Mouse (Mus musculus) heart, postnatal 36 days (tissue): ENCODE results near the gene Aldh3b2. TPM values are rescaled to one million over a fixed set of nuclear protein-coding genes. Genes with fewer than 3 reads are reported as not detected.

ENCODE experiments used
- DNase-seq, 2 experiments: peaks; one replicate each; pipeline ENCODE4 v3.0.0; 2021 to 2022
- intact Hi-C: fragments of 180-260 bp; cut with DNase I; formaldehyde crosslinking; loops from one replicate; pipeline ENCODE4 v1.15.1; 2025
- total RNA-seq, 2 experiments: library from RNA; stranded (reverse); gene quantifications; 2 replicates each; pipeline ENCODE4 v1.2.3; 2021

Gene Aldh3b2
- total RNA-seq, 2 experiments from 2014 or later, result 0.39 TPM; not detected in 1

DNA sequence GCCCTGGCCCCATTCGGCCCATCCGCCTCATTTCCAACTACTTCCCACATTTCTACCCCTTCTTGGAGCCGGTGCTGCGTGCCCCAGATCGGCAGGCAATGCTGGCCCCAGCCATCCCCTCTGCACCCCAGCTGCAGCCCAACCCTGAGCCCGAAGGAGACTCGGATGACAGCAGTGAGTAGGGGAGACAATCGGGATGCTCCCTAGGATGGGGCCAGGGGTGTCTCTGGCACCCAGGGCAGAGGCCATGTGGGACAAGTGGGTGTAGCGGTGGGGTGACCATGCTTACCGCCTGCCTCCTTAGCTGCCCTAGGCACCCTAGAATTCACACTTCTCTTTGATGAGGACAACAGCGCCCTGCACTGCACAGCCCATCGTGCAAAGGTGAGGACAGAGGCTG lies 31.5 kb downstream of the Aldh3b2 start:
- intact Hi-C loops, result no loop called here
- DNase-seq, result no peak

- intact Hi-C loops, result no loop called here
- no peak for DNase-seq
Observed at GRCm38 (mm10) chr19:4004331-4004730, 32.2 kb downstream of the Aldh3b2 start.

- intact Hi-C loops, result no loop called here
- DNase-seq, result no peak
Observed at GRCm38 (mm10) chr19:4005091-4005490, 33.0 kb downstream of the Aldh3b2 start.

DNA sequence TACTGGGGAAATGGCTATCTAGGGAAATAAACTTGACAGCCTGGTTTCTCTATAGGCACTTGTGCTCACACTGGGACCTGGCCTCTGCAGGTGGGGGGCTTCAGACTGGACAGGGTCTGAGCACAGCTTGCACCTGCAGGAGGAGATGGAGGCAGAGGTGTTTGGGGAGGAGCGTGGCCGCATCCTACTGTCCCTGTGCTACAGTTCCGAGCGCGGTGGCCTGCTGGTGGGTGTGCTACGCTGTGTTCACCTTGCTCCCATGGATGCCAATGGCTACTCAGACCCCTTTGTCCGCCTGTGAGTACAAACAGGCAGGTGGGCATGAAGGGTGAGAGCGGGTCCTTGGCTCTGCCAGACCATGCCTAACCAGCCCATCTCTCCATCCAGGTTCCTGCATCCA lies 33.8 kb downstream of the Aldh3b2 start:
- DNase-seq, result no peak
- intact Hi-C loops, result no loop called here

- no peak for DNase-seq
- intact Hi-C loops, result loop anchor here (1.0 kb wide), 1 partner anchor 10 kb away; no protein-coding TSS in a partner anchor
Observed at GRCm38 (mm10) chr19:4011086-4011485, 39.0 kb downstream of the Aldh3b2 start.

- peak; percentile 93 for DNase-seq
- intact Hi-C loops, result no loop called here
Observed at GRCm38 (mm10) chr19:4012432-4013022, 40.4 kb downstream of the Aldh3b2 start, which contains the start of gene Ndufv1. Gene Ndufv1 (minus strand): TSS chr19:4012806.

DNA sequence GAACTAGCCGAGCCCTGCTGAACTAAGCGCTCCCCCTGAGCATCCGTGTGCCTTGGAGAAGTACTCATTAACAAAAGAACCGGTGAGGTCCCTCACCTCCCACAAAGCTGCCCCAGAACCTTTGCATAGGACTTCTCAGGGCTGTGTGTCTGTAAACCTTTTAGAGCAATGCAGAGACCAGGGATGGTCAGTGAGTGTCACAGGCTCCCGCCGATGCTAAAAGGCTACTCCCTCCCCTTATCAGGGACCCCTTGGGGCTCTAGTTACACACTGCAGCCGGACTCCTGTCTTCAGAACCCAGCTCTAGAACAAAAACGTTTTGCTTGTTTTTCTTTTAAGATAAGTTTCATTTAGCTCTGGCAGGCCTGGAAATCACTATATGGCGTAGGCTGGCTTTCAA lies 40.9 kb downstream of the Aldh3b2 start:
- no peak for DNase-seq

GRCm38 (mm10) chr19:4014802-4015201 lies 42.7 kb downstream of the Aldh3b2 start:
- intact Hi-C loops, result loop anchor here (1.0 kb wide), 1 partner anchor 69 kb away; no protein-coding TSS in a partner anchor
- no peak for DNase-seq

More for the DNA sequence above, 40.9 kb downstream of the Aldh3b2 start:
- intact Hi-C loops, result no loop called here

GRCm38 (mm10) chr19:4015635-4016034 lies 43.5 kb downstream of the Aldh3b2 start:
- DNase-seq, result no peak
- intact Hi-C loops, result loop anchor here (1.0 kb wide), 1 partner anchor 69 kb away; no protein-coding TSS in a partner anchor

- intact Hi-C loops, result loop anchor here (2.0 kb wide), 1 partner anchor 211 kb away; no protein-coding TSS in a partner anchor
- DNase-seq, result no peak
Observed at GRCm38 (mm10) chr19:4017921-4018587, 45.9 kb downstream of the Aldh3b2 start.

GRCm38 (mm10) chr19:4018743-4019583 lies 46.8 kb downstream of the Aldh3b2 start:
- DNase-seq, result peak; percentile 79 to 83
- intact Hi-C loops, result loop anchor here (1.0 to 2.0 kb wide), 2 partner anchors 29 to 210 kb away; no protein-coding TSS in a partner anchor

DNA sequence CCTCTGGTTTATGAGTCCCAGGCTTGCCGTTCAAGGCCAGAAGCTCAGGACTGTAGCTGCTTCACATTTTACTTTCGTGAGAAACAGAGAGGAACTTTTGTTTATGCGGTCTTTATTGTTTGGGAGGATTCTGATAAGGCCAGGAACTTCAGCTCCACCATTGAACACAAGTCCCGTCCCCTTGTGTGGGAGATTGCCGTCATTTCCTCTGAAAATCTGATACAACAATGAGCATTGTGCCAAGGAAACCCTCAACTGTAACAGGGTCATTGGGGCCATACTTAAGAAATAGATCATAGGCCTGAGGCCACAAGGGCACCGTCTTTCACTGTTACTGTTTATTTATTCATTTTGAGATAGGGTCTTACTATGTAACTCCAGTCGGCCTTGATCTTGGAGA lies 51.1 kb downstream of the Aldh3b2 start:
- intact Hi-C loops, result no loop called here
- no peak for DNase-seq

- intact Hi-C loops, result no loop called here
- no peak for DNase-seq
Observed at GRCm38 (mm10) chr19:4027576-4027975, 55.4 kb downstream of the Aldh3b2 start.

Other genes starting within 250 kb of the Aldh3b2 start
- gene Kmt5b, start 204.9 kb upstream of the Aldh3b2 start, total RNA-seq, result 10 to 100 TPM; 31.0 to 34.2 TPM
- gene Chka, start 120.6 kb upstream of the Aldh3b2 start, total RNA-seq, result 10 to 100 TPM; 10.5 to 11.5 TPM
- gene Tcirg1, start 65.2 kb upstream of the Aldh3b2 start, total RNA-seq, result 10 to 100 TPM in 1 of 2 experiments, 1 to 10 TPM in 1; 9.1 to 17.7 TPM
- gene Ndufs8, start 59.6 kb upstream of the Aldh3b2 start, total RNA-seq, result 100 to 1,000 TPM; 508 to 532 TPM
- gene Aldh3b1, start 42.5 kb upstream of the Aldh3b2 start, total RNA-seq, result 1 to 10 TPM; 1.5 to 1.6 TPM
- 10 to 100 TPM; 16.9 to 20.6 TPM for gene Unc93b1, start 37.1 kb upstream of the Aldh3b2 start, total RNA-seq
- gene Aldh3b3, start 13.7 kb upstream of the Aldh3b2 start, total RNA-seq, result under 1 TPM; 0.38 to 0.56 TPM
- 10 to 100 TPM; 22.8 to 24.4 TPM for gene Acy3, start 14.2 kb downstream of the Aldh3b2 start, total RNA-seq
- gene Tbx10, start 20.4 kb downstream of the Aldh3b2 start, total RNA-seq, result not detected
- 100 to 1,000 TPM; 126 to 140 TPM for gene Nudt8, start 28.3 kb downstream of the Aldh3b2 start, total RNA-seq
- 1 to 10 TPM; 1.3 to 1.4 TPM for gene Gm49405, start 28.3 kb downstream of the Aldh3b2 start, total RNA-seq
- gene Doc2g, start 31.0 kb downstream of the Aldh3b2 start, total RNA-seq, result 100 to 1,000 TPM; 174 to 196 TPM
- gene Ndufv1, start 40.5 kb downstream of the Aldh3b2 start, total RNA-seq, result 1,000 to 10,000 TPM; 1,111 to 1,164 TPM
- gene Gstp1, start 65.7 kb downstream of the Aldh3b2 start, total RNA-seq, result 100 to 1,000 TPM; 339 to 350 TPM
- 100 to 1,000 TPM; 120 to 124 TPM for gene Gstp2, start 73.7 kb downstream of the Aldh3b2 start, total RNA-seq
- gene Gstp3, start 87.2 kb downstream of the Aldh3b2 start, total RNA-seq, result not detected
- not detected for gene Cabp2, start 109.2 kb downstream of the Aldh3b2 start, total RNA-seq
- gene Cdk2ap2, start 124.9 kb downstream of the Aldh3b2 start, total RNA-seq, result 10 to 100 TPM; 35.3 to 39.1 TPM
- 10 to 100 TPM; 20.7 to 22.9 TPM for gene Pitpnm1, start 127.7 kb downstream of the Aldh3b2 start, total RNA-seq
- gene Aip, start 153.5 kb downstream of the Aldh3b2 start, total RNA-seq, result 10 to 100 TPM; 56.8 to 64.0 TPM
- not detected for gene Gpr152, start 167.5 kb downstream of the Aldh3b2 start, total RNA-seq
- gene Cabp4, start 171.7 kb downstream of the Aldh3b2 start, total RNA-seq, result under 1 TPM in 1 of 2 experiments, not detected in 1; 0.19 TPM
- 10 to 100 TPM; 52.4 to 55.6 TPM for gene Coro1b, start 176.3 kb downstream of the Aldh3b2 start, total RNA-seq
- gene Ptprcap, start 181.3 kb downstream of the Aldh3b2 start, total RNA-seq, result 1 to 10 TPM; 1.1 to 1.3 TPM
- gene Rps6kb2, start 191.0 kb downstream of the Aldh3b2 start, total RNA-seq, result 10 to 100 TPM; 16.4 to 18.8 TPM
- gene Carns1, start 203.2 kb downstream of the Aldh3b2 start, total RNA-seq, result 10 to 100 TPM; 29.4 to 33.7 TPM
- gene Tbc1d10c, start 219.0 kb downstream of the Aldh3b2 start, total RNA-seq, result 10 to 100 TPM in 1 of 2 experiments, 1 to 10 TPM in 1; 6.6 to 11.1 TPM
- gene Ppp1ca, start 219.7 kb downstream of the Aldh3b2 start, total RNA-seq, result 100 to 1,000 TPM; 326 to 332 TPM
- 1 to 10 TPM; 5.2 to 5.3 TPM for gene Rad9a, start 229.3 kb downstream of the Aldh3b2 start, total RNA-seq
- gene Clcf1, start 241.9 kb downstream of the Aldh3b2 start, total RNA-seq, result 1 to 10 TPM in 1 of 2 experiments, under 1 TPM in 1; 0.51 to 1.2 TPM
- not detected for gene AC109138.7, start 242.0 kb downstream of the Aldh3b2 start, total RNA-seq